Mouse (Mus musculus): ENCODE measurements around the gene Gabrq. TPM values are rescaled to one million over a fixed set of nuclear protein-coding genes. Genes with fewer than 3 reads are reported as not detected.

Gene Gabrq
- 0.81 and 1.0 TPM in 2 replicates for polyA plus RNA-seq (2014; fragmentation: Nextera tagmentation; extraction: Ambion mirVana)

DNA sequence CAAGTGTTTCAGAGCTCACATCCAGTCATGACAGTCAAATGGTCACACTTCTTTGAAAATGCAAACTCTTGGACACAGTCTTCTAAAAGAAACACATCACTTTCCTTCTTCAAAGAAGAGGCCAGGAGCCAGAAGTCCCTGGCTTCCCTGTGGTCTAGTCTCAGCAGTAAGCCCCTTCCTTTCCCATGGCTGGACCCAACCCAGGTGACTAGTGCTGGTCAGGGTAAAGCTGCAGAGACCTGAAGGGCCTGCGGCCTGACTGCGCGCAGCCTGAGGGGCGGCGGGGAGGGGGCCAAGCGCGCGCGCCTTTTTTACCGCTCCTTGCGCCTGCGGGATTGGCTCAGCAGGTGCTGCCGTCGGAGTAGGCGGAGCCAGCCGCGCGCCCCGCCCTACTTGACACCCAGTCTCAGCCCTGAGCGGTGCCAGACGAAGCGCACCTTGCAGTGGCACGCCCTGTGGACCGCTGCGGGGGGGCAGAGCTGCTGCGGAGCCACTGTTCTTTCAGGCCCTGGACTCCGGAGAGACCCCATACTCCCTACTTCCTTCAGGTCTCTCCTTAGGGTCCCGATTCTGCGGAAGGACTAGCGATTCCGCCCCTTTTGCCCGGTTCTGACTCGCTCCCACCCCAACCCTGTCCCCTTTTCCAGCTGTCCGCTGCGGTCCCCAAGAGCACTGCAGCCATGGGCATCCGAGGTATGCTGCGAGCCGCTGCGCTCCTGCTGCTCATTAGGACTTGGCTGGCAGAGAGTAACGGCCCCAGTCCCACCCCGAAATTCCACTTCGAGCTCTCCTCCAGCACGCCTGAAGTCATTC lies at the start of gene Gabrq:
TSS of gene Gabrq (plus strand) at position 403 of the 813 bp plus-strand sequence.
- peak; percentile 47 for DNase-seq (ENCODE audit: low spot score)
- WGBS = 27% methylated on average over 30 of the region's 43 CpGs
- Histone ChIP-seq H3K4me2 (ENCODE audit: low read depth) (peak within 1 kb of the TSS; percentile 63), H3K9ac (ENCODE audit: low read length) (peak within 1 kb of the TSS; percentile 6; the same call in 1 of the 2 replicates), H3K4me3 (ENCODE audit: low read depth, low read length) (peak within 1 kb of the TSS; percentile 32), H3K27ac (ENCODE audit: low read depth, low read length) (no peak within 1 kb of the TSS), H3K9me3 (ENCODE audit: control insufficient read depth, low read length) (no peaks in the 10 kb centered on the region), H3K4me1 (ENCODE audit: control insufficient read depth, insufficient read depth, low read length) (no peaks in the 10 kb centered on the region), H3K36me3 (ENCODE audit: control insufficient read depth, insufficient read depth, low read length) (no peaks in the 10 kb centered on the region), H3K27me3 (ENCODE audit: control insufficient read depth, insufficient read depth, low read length) (no peaks in the 10 kb centered on the region)
- peak; percentile 71 for ATAC-seq (ENCODE audit: insufficient read depth, low FRiP score, low TSS enrichment)

DNA sequence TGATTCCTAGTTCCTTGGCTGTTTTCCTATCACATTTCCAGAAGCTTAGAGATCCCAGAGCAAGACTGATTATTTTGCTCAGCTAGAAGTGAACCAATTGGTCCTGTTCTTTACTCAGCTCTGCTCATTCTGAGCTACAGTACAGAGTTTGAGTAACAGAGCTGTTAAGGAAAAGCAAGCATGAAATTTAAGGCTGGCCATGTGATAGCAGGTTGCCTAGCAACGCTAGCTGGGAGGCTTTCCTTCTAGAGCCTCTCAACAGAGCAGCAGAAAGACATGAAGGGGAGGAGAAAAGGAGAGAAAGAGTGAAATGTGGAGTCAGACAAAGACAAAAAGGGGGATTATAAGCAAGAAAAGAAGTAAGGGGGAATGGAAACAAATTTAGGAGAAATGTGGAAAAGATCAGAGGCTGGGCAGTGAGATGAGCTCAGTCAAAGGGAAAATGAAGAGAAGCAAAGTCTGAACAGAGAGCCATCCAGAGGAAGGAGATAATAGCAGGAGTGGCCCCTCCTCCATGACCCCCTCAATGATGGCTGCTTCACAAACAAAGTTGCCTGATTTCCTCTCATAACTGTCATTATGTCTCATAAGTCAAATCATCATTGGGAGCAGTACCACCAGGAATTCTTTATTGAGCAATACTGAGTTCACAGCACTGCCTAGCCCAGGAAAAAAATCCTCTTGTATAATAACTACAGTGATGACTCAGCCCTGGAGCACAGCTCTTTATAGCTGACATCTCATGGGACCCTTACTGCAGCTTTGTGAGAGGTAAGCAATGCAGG lies 36.0 kb upstream of the Gabrq start:
- Histone ChIP-seq H3K4me3 (ENCODE audit: low read depth, low read length) (no peak overlapping the region), H3K4me2 (ENCODE audit: low read depth) (no peak overlapping the region), H3K27me3 (ENCODE audit: control insufficient read depth, insufficient read depth, low read length) (no peaks in the 10 kb centered on the region), H3K9ac (ENCODE audit: low read length) (no peak overlapping the region), H3K9me3 (ENCODE audit: control insufficient read depth, low read length) (no peaks in the 10 kb centered on the region), H3K4me1 (ENCODE audit: control insufficient read depth, insufficient read depth, low read length) (no peaks in the 10 kb centered on the region), H3K27ac (ENCODE audit: low read depth, low read length) (no peak overlapping the region), H3K36me3 (ENCODE audit: control insufficient read depth, insufficient read depth, low read length) (no peaks in the 10 kb centered on the region)
- 36% methylated on average over 1 of the region's 1 CpGs for WGBS
- DNase-seq (ENCODE audit: low spot score) (peak; percentile 13), ATAC-seq (ENCODE audit: insufficient read depth, low FRiP score, low TSS enrichment) (0 out of 2 replicates have a peak, but pooled peaks have one; percentile 41)

DNA sequence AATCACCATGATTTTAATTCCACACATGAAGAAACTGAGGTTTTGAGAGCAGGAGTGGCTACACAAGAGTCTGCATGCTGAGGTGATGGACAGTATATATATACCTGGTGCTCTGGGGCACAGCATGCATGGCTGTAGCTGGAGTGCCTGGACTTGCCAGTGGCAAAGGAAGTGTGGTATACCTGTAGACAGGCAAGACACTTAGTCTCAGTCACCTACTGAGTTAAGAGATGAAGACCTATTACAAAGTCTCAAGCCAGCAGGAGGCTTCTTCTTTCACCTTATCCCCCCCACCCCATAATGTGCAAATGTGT lies 35.5 kb upstream of the Gabrq start:
- no peaks in the 10 kb centered on the region for H3K4me1 ChIP-seq (ENCODE audit: control insufficient read depth, insufficient read depth, low read length)
- no peak overlapping the region for H3K4me2 ChIP-seq (ENCODE audit: low read depth)
- ATAC-seq (ENCODE audit: insufficient read depth, low FRiP score, low TSS enrichment) (no peak), DNase-seq (ENCODE audit: low spot score) (no peak)
- H3K36me3 ChIP-seq (ENCODE audit: control insufficient read depth, insufficient read depth, low read length) = no peaks in the 10 kb centered on the region
- no peaks in the 10 kb centered on the region for H3K9me3 ChIP-seq (ENCODE audit: control insufficient read depth, low read length)
- H3K9ac ChIP-seq (ENCODE audit: low read length) = no peak overlapping the region
- no peak overlapping the region for H3K4me3 ChIP-seq (ENCODE audit: low read depth, low read length)
- no peak overlapping the region for H3K27ac ChIP-seq (ENCODE audit: low read depth, low read length)
- no peaks in the 10 kb centered on the region for H3K27me3 ChIP-seq (ENCODE audit: control insufficient read depth, insufficient read depth, low read length)

DNA sequence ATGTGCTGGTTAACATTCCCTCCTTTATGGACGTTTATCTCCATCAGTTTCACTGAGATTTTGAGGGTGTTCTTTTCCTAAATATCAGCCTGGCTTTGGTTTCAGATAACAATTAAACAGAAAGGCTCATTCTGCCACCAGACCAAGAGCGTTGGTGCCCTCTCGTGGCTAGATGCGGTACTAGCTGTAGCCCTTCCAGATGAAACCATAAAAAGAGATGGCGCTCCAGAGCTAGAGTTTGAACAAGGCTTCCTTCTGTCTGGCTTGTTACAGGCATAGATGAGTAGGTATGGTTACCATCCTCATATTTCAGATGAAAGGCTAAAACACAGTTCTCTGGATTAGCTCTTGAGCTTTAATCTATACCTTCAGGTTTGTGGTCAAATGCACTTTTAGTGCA lies 5.4 kb upstream of the Gabrq start:
- DNase-seq (ENCODE audit: low spot score) (peak; percentile 73), ATAC-seq (ENCODE audit: insufficient read depth, low FRiP score, low TSS enrichment) (no peak)
- H3K27me3 ChIP-seq (ENCODE audit: control insufficient read depth, insufficient read depth, low read length) = no peaks in the 10 kb centered on the region
- H3K4me2 ChIP-seq (ENCODE audit: low read depth) = no peak overlapping the region
- H3K36me3 ChIP-seq (ENCODE audit: control insufficient read depth, insufficient read depth, low read length) = no peaks in the 10 kb centered on the region
- H3K4me3 ChIP-seq (ENCODE audit: low read depth, low read length) = no peak overlapping the region
- no peaks in the 10 kb centered on the region for H3K4me1 ChIP-seq (ENCODE audit: control insufficient read depth, insufficient read depth, low read length)
- no peak overlapping the region for H3K9ac ChIP-seq (ENCODE audit: low read length)
- 7% methylated on average over 5 of the region's 5 CpGs for whole genome bisulfite sequencing
- no peak overlapping the region for H3K27ac ChIP-seq (ENCODE audit: low read depth, low read length)
- no peaks in the 10 kb centered on the region for H3K9me3 ChIP-seq (ENCODE audit: control insufficient read depth, low read length)

DNA sequence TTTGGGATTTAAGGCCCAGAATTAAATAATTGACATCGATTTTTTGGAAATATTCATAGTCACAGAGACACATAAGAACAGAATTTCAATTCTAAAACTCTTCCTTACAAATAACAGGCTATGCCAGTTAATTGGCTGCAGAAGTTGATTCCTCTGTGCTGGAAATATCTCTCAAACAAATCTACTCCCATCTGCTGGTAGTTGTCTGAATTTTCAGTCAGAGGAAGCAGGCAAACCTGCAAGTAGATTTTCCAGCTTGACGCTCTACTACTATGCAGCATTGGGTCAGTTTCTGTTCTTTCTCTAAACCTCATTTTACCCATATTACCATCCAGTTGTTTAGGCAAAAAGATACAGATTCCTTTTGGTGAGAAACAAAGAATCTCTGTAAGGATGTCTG lies 1.7 kb upstream of the Gabrq start:
- H3K27ac ChIP-seq (ENCODE audit: low read depth, low read length) = no peak overlapping the region
- no peak overlapping the region for H3K4me3 ChIP-seq (ENCODE audit: low read depth, low read length)
- H3K9me3 ChIP-seq (ENCODE audit: control insufficient read depth, low read length) = no peaks in the 10 kb centered on the region
- no peak for ATAC-seq (ENCODE audit: insufficient read depth, low FRiP score, low TSS enrichment)
- no peak overlapping the region for H3K4me2 ChIP-seq (ENCODE audit: low read depth)
- no peak for DNase-seq (ENCODE audit: low spot score)
- H3K36me3 ChIP-seq (ENCODE audit: control insufficient read depth, insufficient read depth, low read length) = no peaks in the 10 kb centered on the region
- no peaks in the 10 kb centered on the region for H3K4me1 ChIP-seq (ENCODE audit: control insufficient read depth, insufficient read depth, low read length)
- WGBS = 78% methylated on average over 2 of the region's 2 CpGs
- H3K9ac ChIP-seq (ENCODE audit: low read length) = no peak overlapping the region
- no peaks in the 10 kb centered on the region for H3K27me3 ChIP-seq (ENCODE audit: control insufficient read depth, insufficient read depth, low read length)

DNA sequence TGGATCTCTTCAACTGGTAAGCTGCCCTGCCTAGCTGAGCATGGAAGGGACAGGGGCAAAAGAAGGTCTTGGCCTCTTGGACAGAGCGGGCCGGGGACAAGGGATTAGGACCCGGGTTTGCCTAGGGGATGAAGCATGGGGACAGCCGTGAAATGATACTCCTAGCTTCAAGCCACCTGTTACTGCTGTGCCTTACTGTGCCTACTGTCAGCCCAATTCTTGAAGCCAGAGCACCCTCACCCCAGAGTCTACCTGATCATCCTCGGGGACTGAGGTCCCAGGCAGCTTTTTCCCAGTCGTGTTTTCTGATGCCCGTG lies 569 bp downstream of the Gabrq start:
- no peaks in the 10 kb centered on the region for H3K36me3 ChIP-seq (ENCODE audit: control insufficient read depth, insufficient read depth, low read length)
- DNase-seq (ENCODE audit: low spot score) (no peak), ATAC-seq (ENCODE audit: insufficient read depth, low FRiP score, low TSS enrichment) (no peak)
- H3K27ac ChIP-seq (ENCODE audit: low read depth, low read length) = no peak overlapping the region
- WGBS = 49% methylated on average over 7 of the region's 7 CpGs
- H3K27me3 ChIP-seq (ENCODE audit: control insufficient read depth, insufficient read depth, low read length) = no peaks in the 10 kb centered on the region
- H3K9ac ChIP-seq (ENCODE audit: low read length) = no peak overlapping the region; the same call in 1 of the 2 replicates
- peak overlapping the region; percentile 32; the same call in 1 of the 2 replicates for H3K4me3 ChIP-seq (ENCODE audit: low read depth, low read length)
- H3K4me1 ChIP-seq (ENCODE audit: control insufficient read depth, insufficient read depth, low read length) = no peaks in the 10 kb centered on the region
- no peaks in the 10 kb centered on the region for H3K9me3 ChIP-seq (ENCODE audit: control insufficient read depth, low read length)
- H3K4me2 ChIP-seq (ENCODE audit: low read depth) = peak overlapping the region; percentile 63

Other genes with a start within 250 kb of the Gabrq start
- 2.7 and 4.2 TPM in 2 replicates for gene Gabra3, start 168.3 kb upstream of the Gabrq start, polyA plus RNA-seq (2014; fragmentation: Nextera tagmentation; extraction: Ambion mirVana)
- 92.2 and 99.3 TPM in 2 replicates for gene Cetn2, start 93.2 kb downstream of the Gabrq start, polyA plus RNA-seq (2014; fragmentation: Nextera tagmentation; extraction: Ambion mirVana)
- 43.5 and 51.3 TPM in 2 replicates for gene Nsdhl, start 93.4 kb downstream of the Gabrq start, polyA plus RNA-seq (2014; fragmentation: Nextera tagmentation; extraction: Ambion mirVana)
- 4.2 and 5.3 TPM in 2 replicates for gene Zfp185, start 162.2 kb downstream of the Gabrq start, polyA plus RNA-seq (2014; fragmentation: Nextera tagmentation; extraction: Ambion mirVana)
- gene Pnma5, start 211.9 kb downstream of the Gabrq start, polyA plus RNA-seq (2014; fragmentation: Nextera tagmentation; extraction: Ambion mirVana) = 0.20 TPM in 1 of 2 replicates, not detected in the other
- 0.25 and 0.68 TPM in 2 replicates for gene Pnma3, start 239.6 kb downstream of the Gabrq start, polyA plus RNA-seq (2014; fragmentation: Nextera tagmentation; extraction: Ambion mirVana)

Data from neural tube, embryonic 11.5 days (tissue).